Mouse (Mus musculus): Measurements from ENCODE around the gene Elf3.
"Not testable (repeated sequence)": the region's sequence is repeated elsewhere in the genome, so short reads cannot be mapped to it uniquely, and the experiment has no call there.

Elf3 gene

GRCm38 (mm10) chr1:135237131-135237851 lies 21.1 kb downstream of the Elf3 start:
- DNase-seq (ENCODE audit: low spot score in 2 of 2) = no peak

- DNase-seq (ENCODE audit: low spot score in 2 of 2) = no peak
Measured at GRCm38 (mm10) chr1:135234771-135235170, 23.6 kb downstream of the Elf3 start.

DNA sequence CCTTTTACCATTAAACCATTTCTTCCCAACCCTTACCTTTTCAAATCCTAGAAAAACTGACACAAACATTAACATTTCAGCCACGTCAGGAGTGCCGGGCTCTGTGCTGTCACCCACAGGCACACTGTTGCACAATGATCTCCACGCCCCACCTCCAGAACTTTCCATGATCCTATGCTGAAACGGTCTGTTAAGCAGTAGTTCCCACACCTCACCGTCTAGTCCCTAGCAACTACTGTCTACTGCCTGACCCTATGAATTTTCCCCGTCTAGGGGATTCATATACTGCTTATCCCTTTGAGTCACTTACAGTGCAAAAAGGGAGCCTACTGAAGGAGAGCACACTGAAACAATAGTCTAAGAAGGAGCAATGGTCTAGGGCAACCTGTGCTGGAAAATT lies 24.4 kb downstream of the Elf3 start:
- no peak for DNase-seq (ENCODE audit: low spot score in 2 of 2)

DNA sequence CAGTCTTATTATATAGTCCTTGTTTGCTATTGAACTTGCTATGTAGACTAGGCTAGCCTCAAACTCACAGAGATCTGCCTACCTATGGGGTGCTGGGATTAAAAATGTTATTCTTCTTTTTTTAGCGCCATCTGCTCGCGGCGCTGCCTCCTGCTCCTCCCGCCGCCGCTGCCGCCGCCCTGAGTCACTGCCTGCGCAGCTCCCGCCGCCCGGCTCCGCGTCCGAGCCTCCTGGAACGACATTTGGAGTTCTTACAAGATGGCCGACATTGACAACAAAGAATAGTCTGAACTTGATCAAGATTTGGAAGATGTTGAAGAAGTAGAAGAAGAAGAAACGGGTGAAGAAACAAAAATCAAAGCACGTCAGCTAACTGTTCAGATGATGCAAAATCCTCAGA lies 26.5 kb downstream of the Elf3 start:
- DNase-seq (ENCODE audit: low spot score in 2 of 2) = not testable (repeated sequence)

- DNase-seq (ENCODE audit: low spot score in 2 of 2) = no peak
Measured at GRCm38 (mm10) chr1:135227339-135227950, 30.9 kb downstream of the Elf3 start.

GRCm38 (mm10) chr1:135224981-135225604 lies 33.3 kb downstream of the Elf3 start:
- DNase-seq (ENCODE audit: low spot score in 2 of 2) = no peak

- no peak for DNase-seq (ENCODE audit: low spot score in 2 of 2)
Measured at GRCm38 (mm10) chr1:135224147-135224546, 34.2 kb downstream of the Elf3 start.

DNA sequence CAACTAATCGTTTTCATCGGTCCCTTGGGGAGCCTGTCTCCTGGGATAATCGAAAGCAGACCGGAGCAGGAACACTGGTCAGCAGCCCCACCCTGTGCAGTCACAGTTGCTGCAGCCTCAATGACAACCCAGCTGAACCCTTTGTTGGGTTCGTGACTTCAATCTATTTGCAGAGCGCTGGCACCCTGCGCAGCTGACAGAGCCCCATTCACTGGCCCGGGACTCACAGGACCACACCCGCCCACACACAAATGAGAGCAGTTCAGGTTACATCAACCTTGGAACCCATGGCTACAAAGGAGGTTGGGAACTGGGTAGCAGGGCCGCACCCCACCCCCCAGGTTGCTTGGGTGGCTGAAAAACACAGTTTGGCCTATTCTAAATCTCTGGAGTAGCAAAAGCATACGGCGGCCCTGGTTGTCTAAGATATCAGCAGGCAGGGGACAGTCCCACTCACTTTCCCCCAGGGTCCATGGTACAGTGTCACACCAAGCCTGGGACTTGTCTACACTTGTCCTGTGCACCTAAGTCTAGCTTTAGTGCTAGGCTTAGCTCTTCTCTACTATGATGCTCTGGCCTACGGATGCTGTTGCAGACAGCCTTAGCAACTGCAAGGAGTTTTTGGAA lies 40.6 kb downstream of the Elf3 start:
- DNase-seq (ENCODE audit: low spot score in 2 of 2) = no peak

DNA sequence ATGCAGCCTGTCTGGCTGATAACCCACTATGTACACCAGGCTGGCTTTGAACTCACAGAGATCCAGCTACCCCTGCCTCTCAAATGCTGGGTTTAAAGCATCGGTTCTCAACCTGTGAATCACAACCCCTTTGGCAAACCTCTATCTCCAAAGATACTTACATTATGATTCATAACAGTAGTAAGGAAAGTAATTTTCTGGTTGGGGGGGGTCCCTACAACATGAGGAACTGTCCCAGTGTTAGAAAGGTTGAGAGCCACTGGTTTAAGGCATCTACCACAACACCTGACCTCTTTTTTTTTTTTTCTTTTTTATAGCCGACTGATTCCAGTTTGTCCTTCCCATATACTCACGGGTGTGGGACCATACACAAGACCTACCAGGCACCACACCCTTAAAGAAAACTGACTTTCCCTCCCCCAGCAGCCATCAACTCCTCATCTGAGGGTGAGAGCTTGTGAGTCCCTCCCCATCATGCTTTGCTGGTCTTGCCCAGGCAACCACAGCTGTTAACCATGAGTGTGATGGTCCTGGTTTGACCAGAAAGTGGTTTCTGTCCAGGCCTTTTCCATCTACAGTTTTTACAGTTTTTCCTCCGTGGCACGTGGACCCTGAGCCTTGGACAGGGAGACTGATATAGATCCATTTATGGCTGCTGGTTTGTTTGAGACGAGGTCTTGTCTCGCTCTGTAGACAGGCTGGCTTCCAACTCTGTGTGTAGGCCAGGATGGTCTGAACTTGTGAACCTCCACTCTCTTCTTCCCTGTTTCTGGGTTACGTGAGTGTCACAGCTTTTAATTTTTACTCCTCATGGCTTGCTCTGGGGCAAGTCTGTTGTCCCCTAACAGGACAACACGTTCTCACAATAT lies 44.4 kb downstream of the Elf3 start:
- no peak for DNase-seq (ENCODE audit: low spot score in 2 of 2)

- DNase-seq (ENCODE audit: low spot score in 2 of 2) = no peak
Measured at GRCm38 (mm10) chr1:135210421-135210820, 47.9 kb downstream of the Elf3 start.

GRCm38 (mm10) chr1:135208716-135209115 lies 49.7 kb downstream of the Elf3 start:
- DNase-seq (ENCODE audit: low spot score in 2 of 2) = no peak

- DNase-seq (ENCODE audit: low spot score in 2 of 2) = no peak
Measured at GRCm38 (mm10) chr1:135206586-135207339, 51.6 kb downstream of the Elf3 start.

DNA sequence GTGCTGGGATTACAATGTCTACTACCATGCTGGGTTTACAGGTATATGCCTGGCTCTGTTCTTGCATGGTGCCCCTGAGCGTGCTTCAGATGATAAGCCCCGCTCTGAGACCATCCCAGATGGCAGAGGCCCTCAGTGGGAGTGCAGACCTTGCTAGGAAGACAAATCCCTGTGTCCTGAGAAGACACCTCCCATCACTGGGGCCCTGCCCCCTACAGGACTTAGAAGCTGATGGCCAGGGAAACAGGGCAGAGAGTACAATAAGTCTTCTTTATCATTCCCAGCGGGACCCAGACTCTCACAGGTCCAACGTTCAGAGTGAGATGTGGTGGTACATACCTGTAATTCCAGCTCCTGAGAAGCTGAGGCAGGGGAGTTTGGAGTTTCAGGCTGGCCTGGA lies 53.1 kb downstream of the Elf3 start:
- no peak for DNase-seq (ENCODE audit: low spot score in 2 of 2)

- no peak for DNase-seq (ENCODE audit: low spot score in 2 of 2)
Measured at GRCm38 (mm10) chr1:135204196-135205126, 53.9 kb downstream of the Elf3 start.

Measured in cerebellum, postnatal 4 days (tissue).